Mouse (Mus musculus): Measurements from ENCODE around the gene Eif2b1. TPM values are rescaled to one million over a fixed set of nuclear protein-coding genes. Genes with fewer than 3 reads are reported as not detected.

Eif2b1 gene
- polyA plus RNA-seq, 1 experiment from 2014 or later = 78.7 TPM

- Histone ChIP-seq H3K9ac (replicated peaks; ENCODE audit: low read depth, low read length) (no peak overlapping the region), H3K4me1 (ENCODE audit: control insufficient read depth, insufficient read depth, low read length) (peaks cover 26% of the 10 kb centered on the region), H3K9me3 (ENCODE audit: control insufficient read depth, low read depth, low read length) (no peaks in the 10 kb centered on the region), H3K36me3 (ENCODE audit: control insufficient read depth, insufficient read depth, low read length) (no peaks in the 10 kb centered on the region), H3K4me3 (ENCODE audit: low read depth, low read length) (peak overlapping the region; percentile 69), H3K27ac (ENCODE audit: low read length) (peak overlapping the region; percentile 36; the same call in 1 of the 2 replicates), H3K4me2 (replicated peaks; ENCODE audit: low read depth, low read length) (peak overlapping the region; percentile 80), H3K27me3 (ENCODE audit: control insufficient read depth, insufficient read depth, low read length) (no peaks in the 10 kb centered on the region)
- ATAC-seq (ENCODE audit: insufficient number of reproducible peaks, insufficient read depth, low FRiP score, low read depth) = no peak
- 42% methylated on average over 8 of the region's 8 CpGs for WGBS
Observed at GRCm38 (mm10) chr5:124529697-124530096, 49.2 kb downstream of the Eif2b1 start.

DNA sequence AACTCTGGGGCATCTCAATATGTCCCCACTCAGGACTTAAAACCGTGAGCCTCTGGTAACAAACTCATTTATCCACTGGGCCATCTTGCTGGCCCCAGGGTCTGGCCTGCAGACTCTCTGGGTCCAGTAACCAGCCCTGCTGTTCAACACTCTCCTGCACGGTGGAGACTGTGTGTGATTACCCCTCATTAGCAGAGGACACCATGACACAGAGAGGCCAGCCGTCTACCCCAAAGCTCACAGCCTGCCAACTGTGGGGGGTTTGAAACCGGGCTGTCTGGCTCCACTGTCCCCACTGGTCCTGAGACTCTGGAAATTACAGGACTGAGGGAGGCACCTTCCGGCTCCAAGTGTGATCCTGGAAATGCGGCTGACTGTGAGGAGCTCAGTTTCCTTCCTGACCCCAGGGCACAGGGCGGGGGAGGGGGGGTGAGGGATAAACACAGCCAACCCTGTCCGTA lies 49.7 kb downstream of the Eif2b1 start:
- Histone ChIP-seq H3K9me3 (ENCODE audit: control insufficient read depth, low read depth, low read length) (no peaks in the 10 kb centered on the region), H3K27me3 (ENCODE audit: control insufficient read depth, insufficient read depth, low read length) (no peaks in the 10 kb centered on the region), H3K4me2 (replicated peaks; ENCODE audit: low read depth, low read length) (peak overlapping the region; percentile 80), H3K9ac (replicated peaks; ENCODE audit: low read depth, low read length) (0 out of 2 replicates have a peak overlapping the region, but pooled peaks have one; percentile 28), H3K27ac (ENCODE audit: low read length) (peak overlapping the region; percentile 36; the same call in 1 of the 2 replicates), H3K4me1 (ENCODE audit: control insufficient read depth, insufficient read depth, low read length) (peaks cover 26% of the 10 kb centered on the region), H3K36me3 (ENCODE audit: control insufficient read depth, insufficient read depth, low read length) (no peaks in the 10 kb centered on the region), H3K4me3 (ENCODE audit: low read depth, low read length) (peak overlapping the region; percentile 69)
- no peak for ATAC-seq (ENCODE audit: insufficient number of reproducible peaks, insufficient read depth, low FRiP score, low read depth)
- 15% methylated on average over 8 of the region's 8 CpGs for WGBS

- ATAC-seq (ENCODE audit: insufficient number of reproducible peaks, insufficient read depth, low FRiP score, low read depth) = no peak
- Histone ChIP-seq H3K4me3 (ENCODE audit: low read depth, low read length) (peak overlapping the region; percentile 69), H3K9ac (replicated peaks; ENCODE audit: low read depth, low read length) (0 out of 2 replicates have a peak overlapping the region, but pooled peaks have one; percentile 28), H3K27me3 (ENCODE audit: control insufficient read depth, insufficient read depth, low read length) (no peaks in the 10 kb centered on the region), H3K4me2 (replicated peaks; ENCODE audit: low read depth, low read length) (peak overlapping the region; percentile 80), H3K9me3 (ENCODE audit: control insufficient read depth, low read depth, low read length) (no peaks in the 10 kb centered on the region), H3K36me3 (ENCODE audit: control insufficient read depth, insufficient read depth, low read length) (no peaks in the 10 kb centered on the region), H3K4me1 (ENCODE audit: control insufficient read depth, insufficient read depth, low read length) (peaks cover 26% of the 10 kb centered on the region), H3K27ac (ENCODE audit: low read length) (peak overlapping the region; percentile 36; the same call in 1 of the 2 replicates)
- WGBS = 21% methylated on average over 9 of the region's 9 CpGs
Observed at GRCm38 (mm10) chr5:124528791-124529190, 50.1 kb downstream of the Eif2b1 start.

GRCm38 (mm10) chr5:124528351-124528750 lies 50.6 kb downstream of the Eif2b1 start:
- peak overlapping the region; percentile 69; the same call in 1 of the 2 replicates for H3K4me3 ChIP-seq (ENCODE audit: low read depth, low read length)
- no peaks in the 10 kb centered on the region for H3K27me3 ChIP-seq (ENCODE audit: control insufficient read depth, insufficient read depth, low read length)
- H3K4me2 ChIP-seq (replicated peaks; ENCODE audit: low read depth, low read length) = peak overlapping the region; percentile 80
- H3K4me1 ChIP-seq (ENCODE audit: control insufficient read depth, insufficient read depth, low read length) = peaks cover 26% of the 10 kb centered on the region
- ATAC-seq (ENCODE audit: insufficient number of reproducible peaks, insufficient read depth, low FRiP score, low read depth) = no peak
- no peak overlapping the region for H3K27ac ChIP-seq (ENCODE audit: low read length)
- H3K36me3 ChIP-seq (ENCODE audit: control insufficient read depth, insufficient read depth, low read length) = no peaks in the 10 kb centered on the region
- no peak overlapping the region for H3K9ac ChIP-seq (replicated peaks; ENCODE audit: low read depth, low read length)
- WGBS = 60% methylated on average over 4 of the region's 4 CpGs
- no peaks in the 10 kb centered on the region for H3K9me3 ChIP-seq (ENCODE audit: control insufficient read depth, low read depth, low read length)

GRCm38 (mm10) chr5:124524943-124525342 lies 54.0 kb downstream of the Eif2b1 start:
- no peaks in the 10 kb centered on the region for H3K27me3 ChIP-seq (ENCODE audit: control insufficient read depth, insufficient read depth, low read length)
- H3K27ac ChIP-seq (ENCODE audit: low read length) = no peak overlapping the region
- no peak overlapping the region for H3K4me2 ChIP-seq (replicated peaks; ENCODE audit: low read depth, low read length)
- peaks cover 17% of the 10 kb centered on the region for H3K4me1 ChIP-seq (ENCODE audit: control insufficient read depth, insufficient read depth, low read length)
- H3K9me3 ChIP-seq (ENCODE audit: control insufficient read depth, low read depth, low read length) = no peaks in the 10 kb centered on the region
- H3K9ac ChIP-seq (replicated peaks; ENCODE audit: low read depth, low read length) = no peak overlapping the region
- no peak for ATAC-seq (ENCODE audit: insufficient number of reproducible peaks, insufficient read depth, low FRiP score, low read depth)
- peaks cover 9% of the 10 kb centered on the region; the same call in 1 of the 2 replicates for H3K36me3 ChIP-seq (ENCODE audit: control insufficient read depth, insufficient read depth, low read length)
- no peak overlapping the region for H3K4me3 ChIP-seq (ENCODE audit: low read depth, low read length)
- 88% methylated on average over 5 of the region's 5 CpGs for WGBS

- H3K9me3 ChIP-seq (ENCODE audit: control insufficient read depth, low read depth, low read length) = no peaks in the 10 kb centered on the region
- H3K4me1 ChIP-seq (ENCODE audit: control insufficient read depth, insufficient read depth, low read length) = no peaks in the 10 kb centered on the region
- no peak overlapping the region for H3K27ac ChIP-seq (ENCODE audit: low read length)
- H3K9ac ChIP-seq (replicated peaks; ENCODE audit: low read depth, low read length) = no peak overlapping the region
- H3K4me2 ChIP-seq (replicated peaks; ENCODE audit: low read depth, low read length) = no peak overlapping the region
- H3K4me3 ChIP-seq (ENCODE audit: low read depth, low read length) = no peak overlapping the region
- peaks cover 16% of the 10 kb centered on the region for H3K36me3 ChIP-seq (ENCODE audit: control insufficient read depth, insufficient read depth, low read length)
- ATAC-seq (ENCODE audit: insufficient number of reproducible peaks, insufficient read depth, low FRiP score, low read depth) = no peak
- H3K27me3 ChIP-seq (ENCODE audit: control insufficient read depth, insufficient read depth, low read length) = no peaks in the 10 kb centered on the region
- WGBS = 95% methylated on average over 8 of the region's 8 CpGs
Observed at GRCm38 (mm10) chr5:124523032-124523431, 55.9 kb downstream of the Eif2b1 start.

GRCm38 (mm10) chr5:124521588-124521987 lies 57.3 kb downstream of the Eif2b1 start:
- ATAC-seq (ENCODE audit: insufficient number of reproducible peaks, insufficient read depth, low FRiP score, low read depth) = no peak
- H3K27me3 ChIP-seq (ENCODE audit: control insufficient read depth, insufficient read depth, low read length) = no peaks in the 10 kb centered on the region
- H3K9ac ChIP-seq (replicated peaks; ENCODE audit: low read depth, low read length) = no peak overlapping the region
- no peaks in the 10 kb centered on the region for H3K4me1 ChIP-seq (ENCODE audit: control insufficient read depth, insufficient read depth, low read length)
- no peak overlapping the region for H3K27ac ChIP-seq (ENCODE audit: low read length)
- WGBS = 83% methylated on average over 4 of the region's 4 CpGs
- no peak overlapping the region for H3K4me2 ChIP-seq (replicated peaks; ENCODE audit: low read depth, low read length)
- H3K4me3 ChIP-seq (ENCODE audit: low read depth, low read length) = no peak overlapping the region
- H3K9me3 ChIP-seq (ENCODE audit: control insufficient read depth, low read depth, low read length) = no peaks in the 10 kb centered on the region
- peaks cover 16% of the 10 kb centered on the region for H3K36me3 ChIP-seq (ENCODE audit: control insufficient read depth, insufficient read depth, low read length)
